Mouse (Mus musculus) liver, postnatal 0 days (tissue): ENCODE measurements around the gene Zfp423.

ENCODE experiments used
- CTCF ChIP-seq: sonication (generic); IDR thresholded peaks from 2 replicates; pipeline ENCODE4 v1.5.1; 2016; ENCODE audit warnings: antibody characterized with exemption, low read depth
- EP300 ChIP-seq: IDR thresholded peaks from 2 replicates; pipeline ENCODE4 v1.6.1; 2016; ENCODE audit warnings: antibody characterized with exemption, low read depth, mild to moderate bottlenecking

DNA sequence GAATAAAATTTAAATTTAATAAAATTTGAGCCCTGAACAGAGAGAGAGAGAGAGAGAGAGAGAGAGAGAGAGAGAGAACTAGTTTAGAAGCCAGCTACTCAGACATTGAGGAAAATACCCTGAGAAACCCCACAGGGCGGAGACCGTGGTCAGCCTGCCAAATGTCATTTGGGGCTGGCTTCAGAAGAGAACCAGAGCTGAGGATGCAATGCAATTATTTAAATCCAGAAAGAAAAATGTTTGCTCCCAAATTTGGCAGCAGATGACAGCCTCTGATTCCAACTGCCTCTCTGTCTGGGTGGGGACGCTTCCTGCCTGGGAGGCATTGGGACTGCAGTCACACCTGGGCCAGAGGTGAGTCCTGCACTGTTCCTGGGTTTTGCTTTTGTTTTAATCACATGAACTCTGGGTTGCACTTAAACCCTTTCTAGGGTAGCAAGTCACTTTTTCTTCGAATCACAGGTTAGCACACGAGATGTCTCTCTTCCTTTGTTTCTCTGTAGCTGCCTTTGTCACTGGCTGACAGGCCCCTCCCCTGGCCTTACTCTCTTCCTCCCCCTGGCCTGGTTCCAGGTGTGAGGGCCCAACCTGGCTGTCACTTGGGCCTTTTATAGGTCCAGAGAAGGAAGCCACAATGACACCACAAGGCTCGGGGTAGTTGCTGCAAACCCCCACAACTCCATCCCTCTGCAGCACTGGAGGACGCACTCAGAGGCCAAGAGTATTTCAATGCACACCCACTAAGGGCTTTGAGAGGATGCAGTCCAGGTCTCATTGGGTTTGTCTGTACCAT, 33.1 kb downstream of the Zfp423 start:
- TF ChIP-seq CTCF (no peak), EP300 (no peak)
